Mouse (Mus musculus): Measurements from ENCODE around the gene Cryba2.

The Cryba2 gene

GRCm38 (mm10) chr1:74893134-74893855 lies at the start of gene Cryba2:
TSS of gene Cryba2 (minus strand) at chr1:74893143.
- DNase-seq, result peak; percentile 23 to 64

DNA sequence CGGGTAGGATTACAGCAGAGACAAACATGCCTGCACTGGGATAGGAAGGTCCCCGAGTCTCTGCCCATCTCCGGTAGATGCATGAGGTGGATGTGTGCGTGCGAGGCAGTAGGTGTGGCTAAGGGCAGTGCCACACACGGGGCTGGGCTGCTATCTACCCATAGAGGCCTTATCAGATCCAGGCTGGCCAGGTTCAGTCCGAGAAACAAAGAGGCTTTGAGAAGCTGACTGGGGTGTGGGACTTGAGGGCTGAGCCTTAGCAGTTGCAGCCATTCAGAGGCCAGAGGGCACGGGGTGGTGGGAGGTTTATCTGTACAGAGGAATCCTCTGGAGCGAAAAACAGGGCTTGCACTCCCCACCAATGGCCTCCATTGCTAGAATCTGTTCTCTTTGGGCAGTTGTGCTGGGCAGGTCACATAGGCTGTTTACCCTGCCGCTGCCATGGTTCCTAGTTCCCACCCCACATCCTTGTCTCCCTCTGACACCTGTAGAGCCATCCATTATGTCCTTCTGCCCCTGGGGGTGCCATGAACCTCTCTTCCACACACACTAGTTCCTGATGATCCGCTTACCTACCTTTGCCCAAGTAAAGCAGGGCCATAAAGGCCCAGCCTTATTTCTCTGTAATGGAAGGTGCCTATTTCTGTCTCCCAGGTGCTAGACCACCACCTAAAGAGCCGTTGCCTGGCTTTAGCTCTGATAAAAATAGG lies 48.9 kb upstream of the Cryba2 start:
- no peak for DNase-seq

GRCm38 (mm10) chr1:74939762-74940161 lies 46.8 kb upstream of the Cryba2 start:
- no peak for DNase-seq

- DNase-seq, result peak; percentile 84 to 88
Observed at GRCm38 (mm10) chr1:74936221-74936830, 43.4 kb upstream of the Cryba2 start.

- DNase-seq, result peak; percentile 65 to 84
Observed at GRCm38 (mm10) chr1:74935402-74935801, 42.5 kb upstream of the Cryba2 start, which contains the start of gene Cfap65. TSS of gene Cfap65 (minus strand) at chr1:74935599.

DNA sequence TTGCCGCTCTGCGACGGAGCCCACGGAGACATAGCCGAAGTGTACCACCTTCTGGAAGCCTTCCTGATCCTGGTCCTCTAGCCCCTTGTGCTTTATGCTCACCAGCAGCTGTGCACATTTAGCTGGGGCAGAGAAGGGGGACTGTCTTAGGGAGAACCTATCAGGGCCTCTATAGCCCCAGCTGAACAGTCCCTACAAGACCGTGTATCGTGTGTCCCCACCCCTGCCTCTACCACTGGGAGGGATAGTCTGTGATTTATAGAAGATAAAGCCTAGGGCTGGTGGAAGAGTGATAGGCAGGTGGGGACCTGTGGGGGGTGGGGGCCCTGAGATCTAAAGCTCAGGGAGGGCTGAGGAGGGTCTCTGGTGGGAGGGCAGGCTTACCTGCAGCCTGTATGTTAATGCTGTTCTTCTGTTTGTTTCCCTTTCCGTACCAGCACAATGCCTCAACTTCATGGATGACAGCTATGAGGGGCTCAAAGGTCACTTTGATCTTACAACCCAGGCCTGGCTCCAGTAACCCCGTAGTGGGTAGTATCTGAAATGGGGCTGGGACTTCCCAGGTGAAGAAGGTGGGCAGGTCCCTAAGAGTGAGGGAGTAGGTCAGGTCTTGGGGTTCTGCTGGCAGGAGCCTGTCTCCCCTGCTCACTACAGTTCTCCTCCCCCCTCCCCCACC lies 34.8 kb upstream of the Cryba2 start:
- no peak for DNase-seq

- DNase-seq, result peak; percentile 50 to 79
Observed at GRCm38 (mm10) chr1:74926721-74927120, 33.8 kb upstream of the Cryba2 start.

GRCm38 (mm10) chr1:74924464-74924863 lies 31.5 kb upstream of the Cryba2 start:
- DNase-seq, result peak in 1 of 2 experiments; percentile 36

GRCm38 (mm10) chr1:74915706-74916105 lies 22.8 kb upstream of the Cryba2 start:
- DNase-seq, result peak in 1 of 2 experiments; percentile 31

DNA sequence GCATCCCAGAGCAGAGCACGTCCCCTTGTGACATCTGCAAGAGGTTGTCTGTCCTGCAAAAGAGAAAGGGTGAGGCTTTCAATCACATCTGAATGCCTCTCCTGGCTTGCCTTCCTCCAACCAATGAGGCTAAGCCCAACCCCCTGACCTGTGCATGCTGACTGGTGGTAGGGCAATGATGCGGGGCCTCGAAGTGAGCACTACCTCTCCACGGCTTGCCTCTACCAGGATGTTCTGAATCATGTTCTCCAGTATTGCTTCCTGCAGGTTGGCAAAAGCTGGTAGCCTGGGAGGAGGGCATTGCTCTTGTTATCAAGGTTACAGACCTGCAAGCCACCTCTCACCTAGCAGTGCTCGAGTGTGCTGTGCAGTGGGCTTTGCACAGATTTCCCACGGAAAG lies 9.2 kb upstream of the Cryba2 start:
- no peak for DNase-seq

GRCm38 (mm10) chr1:74901686-74902085 lies 8.7 kb upstream of the Cryba2 start:
- peak; percentile 32 to 68 for DNase-seq

GRCm38 (mm10) chr1:74900341-74901285 lies 7.7 kb upstream of the Cryba2 start:
- DNase-seq, result peak; percentile 35 to 45

GRCm38 (mm10) chr1:74898656-74899431 lies 5.9 kb upstream of the Cryba2 start:
- DNase-seq, result no peak

- DNase-seq, result no peak
Observed at GRCm38 (mm10) chr1:74897976-74898375, 5.0 kb upstream of the Cryba2 start.

DNA sequence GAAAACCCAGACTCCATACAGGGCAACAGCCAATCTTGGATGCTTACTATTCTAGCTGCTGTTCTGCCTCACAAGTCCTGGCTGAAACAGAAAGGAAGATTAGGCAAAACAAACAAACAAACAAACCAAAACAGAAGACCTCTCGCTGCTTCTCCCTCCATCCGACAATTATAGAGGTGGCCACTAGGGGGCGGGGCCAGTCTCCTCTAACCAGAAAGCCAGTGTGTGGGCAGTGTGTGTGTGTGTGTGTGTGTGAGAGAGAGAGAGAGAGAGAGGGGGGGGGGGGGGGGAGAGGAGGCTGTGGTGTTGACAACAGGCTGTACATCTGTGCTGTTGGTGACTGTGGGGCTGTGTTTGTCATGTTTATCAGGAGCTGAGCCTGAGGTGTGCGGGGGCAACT lies 2.0 kb upstream of the Cryba2 start:
- DNase-seq, result peak; percentile 29 to 62

- DNase-seq, result no peak
Observed at GRCm38 (mm10) chr1:74892351-74893133, 401 bp downstream of the Cryba2 start.

- no peak for DNase-seq
Observed at GRCm38 (mm10) chr1:74891513-74891912, 1.4 kb downstream of the Cryba2 start.

GRCm38 (mm10) chr1:74885369-74886042 lies 7.4 kb downstream of the Cryba2 start, which contains the start of gene Fev:
TSS of gene Fev (minus strand) at chr1:74885419.
- DNase-seq, result no peak
